ENCODE assay signal across 27 mouse cellular contexts in the genomic region with DNA sequence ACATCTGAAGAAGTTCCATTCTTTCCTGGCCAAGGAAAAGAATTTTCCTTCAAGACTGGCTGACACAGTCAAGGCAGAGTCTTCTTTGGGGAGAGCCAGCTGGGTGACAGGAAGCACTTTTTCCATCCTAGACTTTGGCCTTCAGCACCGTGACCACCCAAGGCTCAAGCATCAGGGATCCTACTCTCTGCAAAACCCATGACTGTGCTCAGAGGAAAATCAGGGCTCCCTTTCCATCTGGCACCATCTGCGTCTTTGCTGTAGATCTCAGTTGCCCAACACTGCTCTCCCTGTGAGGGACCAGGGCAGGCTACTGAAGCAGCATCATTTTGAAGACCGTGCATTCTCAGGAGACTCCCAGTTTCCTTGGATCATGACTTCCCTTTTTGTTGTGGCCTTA. TPM values are rescaled to one million over a fixed set of nuclear protein-coding genes. Genes with fewer than 3 reads are reported as not detected.
DNase-seq lines count a peak whose midpoint lies in the region; ATAC-seq lines count a peak whose summit lies in the region.
"Had no signal": no experiment of that assay in that cellular context is flagged by ENCODE, and none has a peak within 500 bp of the region (broad histone marks: within the 10 kb centered on the region; RNA-seq: fewer than 3 reads in every experiment).

No protein-coding gene starts in this region.

- no peak overlapping the region for H3K4me2 ChIP-seq in kidney, embryonic 15.5 days
- no peak overlapping the region for H3K4me2 ChIP-seq in midbrain, embryonic 11.5 days
- H3K4me2 ChIP-seq in midbrain, embryonic 15.5 days = no peak overlapping the region
- no peak overlapping the region for H3K4me2 ChIP-seq in liver, embryonic 12.5 days
- H3K4me2 ChIP-seq: hindbrain, embryonic 14.5 days; neural tube, embryonic 15.5 days had no signal

- no peak overlapping the region for H3K27ac ChIP-seq in kidney, embryonic 15.5 days
- H3K27ac ChIP-seq in midbrain, embryonic 11.5 days (ENCODE audit: low read depth, low read length) = no peak overlapping the region
- no peak overlapping the region for H3K27ac ChIP-seq in midbrain, embryonic 15.5 days
- no peak overlapping the region for H3K27ac ChIP-seq in liver, embryonic 12.5 days
- H3K27ac ChIP-seq: embryonic facial prominence, embryonic 10.5 days; hindbrain, embryonic 14.5 days; limb, embryonic 10.5 days; neural tube, embryonic 15.5 days had no signal

- 0 out of 2 replicates have a peak, but pooled peaks cover 2% of the 10 kb centered on the region for H3K4me1 ChIP-seq in kidney, embryonic 15.5 days
- H3K4me1 ChIP-seq in midbrain, embryonic 11.5 days (ENCODE audit: control insufficient read depth, insufficient read depth, low read length) = no peaks in the 10 kb centered on the region
- H3K4me1 ChIP-seq in midbrain, embryonic 15.5 days = no peaks in the 10 kb centered on the region
- peaks cover 12% of the 10 kb centered on the region for H3K4me1 ChIP-seq in liver, embryonic 12.5 days
- H3K4me1 ChIP-seq: limb, embryonic 10.5 days; neural tube, embryonic 15.5 days had no signal

- no peak overlapping the region for H3K9ac ChIP-seq in kidney, embryonic 15.5 days
- no peak overlapping the region for H3K9ac ChIP-seq in midbrain, embryonic 11.5 days (ENCODE audit: low read length)
- H3K9ac ChIP-seq in midbrain, embryonic 15.5 days = no peak overlapping the region
- no peak overlapping the region for H3K9ac ChIP-seq in liver, embryonic 12.5 days
- H3K9ac ChIP-seq: hindbrain, embryonic 14.5 days; neural tube, embryonic 15.5 days had no signal

- 81% methylated on average over 3 of the region's 3 CpGs for WGBS in kidney, embryonic 15.5 days
- WGBS in midbrain, embryonic 11.5 days = 85% methylated on average over 3 of the region's 3 CpGs
- 93% methylated on average over 3 of the region's 3 CpGs for WGBS in midbrain, embryonic 15.5 days
- WGBS in liver, embryonic 12.5 days (ENCODE audit: insufficient replicate concordance) = 65% methylated on average over 3 of the region's 3 CpGs

- no peak overlapping the region for H3K4me3 ChIP-seq in kidney, embryonic 15.5 days (replicated peaks)
- H3K4me3 ChIP-seq in midbrain, embryonic 11.5 days (ENCODE audit: low read depth, low read length) = no peak overlapping the region
- no peak overlapping the region for H3K4me3 ChIP-seq in midbrain, embryonic 15.5 days
- H3K4me3 ChIP-seq in liver, embryonic 12.5 days = no peak overlapping the region
- H3K4me3 ChIP-seq: embryonic facial prominence, embryonic 10.5 days; limb, embryonic 10.5 days; myocyte; neural tube, embryonic 15.5 days had no signal

- H3K9me3 ChIP-seq in kidney, embryonic 15.5 days (replicated peaks) = no peaks in the 10 kb centered on the region; the same call in 1 of the 2 replicates
- no peaks in the 10 kb centered on the region for H3K9me3 ChIP-seq in midbrain, embryonic 11.5 days (ENCODE audit: control insufficient read depth, low read length)
- H3K9me3 ChIP-seq in midbrain, embryonic 15.5 days = no peaks in the 10 kb centered on the region
- H3K9me3 ChIP-seq in liver, embryonic 12.5 days (replicated peaks) = no peaks in the 10 kb centered on the region
- H3K9me3 ChIP-seq: limb, embryonic 10.5 days; neural tube, embryonic 15.5 days had no signal

- ATAC-seq in kidney, embryonic 15.5 days (replicated peaks; ENCODE audit: low FRiP score) = no peak
- no peak for ATAC-seq in midbrain, embryonic 11.5 days (ENCODE audit: low FRiP score)
- no peak for ATAC-seq in midbrain, embryonic 15.5 days (replicated peaks)
- no peak for ATAC-seq in liver, embryonic 12.5 days

- intact Hi-C loops in gastrocnemius, postnatal 14 days (cut with DNase I; ENCODE audit: low total_unique reads) = no loop called here

- no peaks in the 10 kb centered on the region for H3K36me3 ChIP-seq in kidney, embryonic 15.5 days
- no peaks in the 10 kb centered on the region for H3K36me3 ChIP-seq in midbrain, embryonic 11.5 days (ENCODE audit: control insufficient read depth, insufficient read depth, low read length)
- H3K36me3 ChIP-seq in midbrain, embryonic 15.5 days (replicated peaks) = no peaks in the 10 kb centered on the region
- no peaks in the 10 kb centered on the region for H3K36me3 ChIP-seq in liver, embryonic 12.5 days
- H3K36me3 ChIP-seq: embryonic facial prominence, embryonic 10.5 days; neural tube, embryonic 15.5 days had no signal

- DNase-seq in gastrocnemius, adult 8-10 months (ENCODE audit: low spot score in 2 of 2) = peak; percentile 45 to 66
- no peak for DNase-seq in gastrocnemius, postnatal 14 days
- DNase-seq in kidney, adult 9 months = peak; percentile 27
- peak; percentile 35 for DNase-seq in midbrain, embryonic 11.5 days (ENCODE audit: low spot score, missing footprints)
- DNase-seq in neural tube, embryonic 10.5 days (ENCODE audit: extremely low spot score, low spot score) = no peak
- DNase-seq: cerebellum, adult 18-20 months; midbrain, embryonic 14.5 days; spleen, adult 18-20 months; thymus, postnatal 36 days had no signal

- no peaks in the 10 kb centered on the region for H3K27me3 ChIP-seq in kidney, embryonic 15.5 days
- H3K27me3 ChIP-seq in midbrain, embryonic 11.5 days (ENCODE audit: control insufficient read depth, insufficient read depth, low read length) = no peaks in the 10 kb centered on the region
- H3K27me3 ChIP-seq in midbrain, embryonic 15.5 days (replicated peaks) = no peaks in the 10 kb centered on the region
- no peaks in the 10 kb centered on the region for H3K27me3 ChIP-seq in liver, embryonic 12.5 days (replicated peaks)
- H3K27me3 ChIP-seq: neural tube, embryonic 15.5 days had no signal

RNA-seq across cellular contexts. Expression of gene 1700012B07Rik, which starts 51.1 kb away (rescaled TPM):
- total RNA-seq in gastrocnemius, adult 8-10 months (2022) = not detected
- total RNA-seq in gastrocnemius, postnatal 14 days (2021) = not detected
- not detected in 2 replicates for polyA plus RNA-seq in kidney, embryonic 15.5 days (2015; fragmentation: Nextera tagmentation; extraction: Ambion mirVana)
- polyA plus RNA-seq in midbrain, embryonic 11.5 days (2014; fragmentation: Nextera tagmentation; extraction: Ambion mirVana) = not detected in 2 replicates
- polyA plus RNA-seq in midbrain, embryonic 15.5 days (2015; fragmentation: Nextera tagmentation; extraction: Ambion mirVana) = not detected in 2 replicates
- polyA plus RNA-seq in liver, embryonic 12.5 days (2016; fragmentation: Nextera tagmentation; extraction: Ambion mirVana) = not detected in 2 replicates
- total RNA-seq: adrenal gland, adult 18-20 months; adrenal gland, postnatal 4 days; gastrocnemius, postnatal 36 days; layer of hippocampus, postnatal 10 days; left cerebral cortex, adult 8-10 months; liver, adult 2 months; megakaryocyte progenitor cell, adult 5-6 weeks had no signal
- polyA plus RNA-seq: embryonic facial prominence, embryonic 10.5 days; forebrain, embryonic 11.5 days; heart, postnatal 0 days; hindbrain, embryonic 14.5 days; intestine, embryonic 14.5 days; limb, embryonic 10.5 days; liver, adult 2 months; midbrain, embryonic 14.5 days; neural tube, embryonic 15.5 days had no signal

Comparison
In these comparisons a context has a peak if more than half of its experiments do, and no peak if none do; other contexts are left out.
1. DNase-seq: peak in gastrocnemius, adult 8-10 months (2 of 2), kidney, adult 9 months (single experiment) and midbrain, embryonic 11.5 days (single experiment); none in gastrocnemius, postnatal 14 days (single experiment) and neural tube, embryonic 10.5 days (single experiment).